Mouse (Mus musculus): ENCODE results near the gene Olfm1.
A peak's percentile ranks its signal among the peaks of the same experiment; 100 is the strongest.

Olfm1 gene

DNA sequence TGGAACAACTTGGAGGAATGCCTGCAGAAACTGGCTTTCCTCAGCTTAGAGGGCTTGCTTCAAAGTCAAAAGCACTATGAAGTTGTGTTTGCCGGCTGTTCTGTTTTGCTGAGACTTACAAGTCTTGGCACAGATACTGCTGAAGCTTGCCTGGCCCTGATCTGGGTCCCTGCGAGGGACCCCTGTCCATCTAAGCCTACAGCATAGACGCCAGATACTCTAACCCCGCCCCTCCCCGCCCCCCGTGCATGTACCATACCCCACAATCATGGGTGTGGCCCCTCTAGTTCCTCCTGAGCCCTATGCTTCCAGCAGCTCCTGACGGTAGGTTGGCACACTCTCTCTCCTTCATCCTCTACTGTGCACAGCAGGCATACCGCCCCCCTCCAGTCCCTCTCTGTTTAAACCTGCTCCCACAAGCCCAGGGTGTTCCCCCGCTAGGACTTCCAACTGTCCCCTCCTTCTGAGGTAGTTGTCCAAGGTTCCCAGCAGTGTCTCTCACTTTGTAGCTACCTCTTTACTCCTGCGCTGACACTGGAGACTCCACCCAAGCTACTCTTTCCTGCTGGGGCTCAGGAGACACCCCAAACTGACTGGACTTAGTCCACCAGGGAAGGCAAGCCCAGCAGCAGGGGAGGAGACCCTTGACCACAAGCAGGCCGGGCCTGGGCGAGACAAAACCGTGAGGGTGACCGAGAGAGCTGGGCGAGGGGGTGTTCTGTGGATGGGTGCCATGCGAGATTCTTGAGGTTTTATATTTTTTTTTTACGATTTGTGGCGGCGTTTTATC is 12.1 kb downstream of the Olfm1 start:
- no peak for DNase-seq (ENCODE audit: low spot score in 2 of 2)

DNA sequence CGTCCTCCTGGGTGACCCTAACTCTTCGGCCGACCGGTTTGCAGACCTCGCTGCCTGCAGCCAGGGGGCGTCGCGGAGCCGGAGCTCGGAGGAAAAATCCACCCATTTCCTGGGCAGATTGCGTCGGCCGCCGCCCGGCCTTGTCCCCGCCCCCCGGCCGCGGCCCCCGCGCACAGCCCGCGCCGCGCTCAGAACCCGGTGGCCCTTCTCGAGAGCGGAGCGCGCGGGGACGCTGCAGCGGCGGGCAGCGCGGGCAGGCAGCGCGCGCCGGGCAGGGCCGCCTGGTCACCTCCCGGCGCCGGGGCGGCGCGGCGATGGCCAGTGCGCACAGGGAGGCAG is 12.6 kb downstream of the Olfm1 start:
- DNase-seq (ENCODE audit: low spot score in 2 of 2): peak; percentile 78 to 84

DNA sequence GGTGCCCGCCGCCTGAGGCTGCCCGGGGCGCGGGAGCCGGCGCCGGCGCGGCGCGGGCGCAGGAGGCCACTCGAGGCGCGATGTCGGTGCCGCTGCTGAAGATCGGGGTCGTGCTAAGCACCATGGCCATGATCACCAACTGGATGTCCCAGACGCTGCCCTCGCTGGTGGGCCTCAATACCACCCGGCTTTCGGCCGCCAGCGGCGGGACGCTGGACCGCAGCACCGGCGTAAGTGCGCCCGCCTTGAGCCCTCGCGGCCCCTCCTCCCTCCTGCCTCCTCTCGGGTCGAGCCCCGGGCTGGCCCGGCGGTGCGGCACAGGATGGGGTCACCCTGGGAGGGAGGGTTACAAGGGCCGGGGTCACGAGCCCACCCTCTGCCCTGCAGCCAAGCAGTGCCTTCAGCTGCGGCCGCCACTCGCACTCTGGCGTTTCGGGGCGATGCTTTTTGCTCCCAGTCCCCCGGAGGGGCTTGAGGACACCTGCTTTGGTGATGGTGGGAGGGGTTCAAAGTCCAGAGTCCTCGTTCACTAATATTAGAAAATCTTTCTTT is 13.2 kb downstream of the Olfm1 start:
- DNase-seq (ENCODE audit: low spot score in 2 of 2): no peak

DNA sequence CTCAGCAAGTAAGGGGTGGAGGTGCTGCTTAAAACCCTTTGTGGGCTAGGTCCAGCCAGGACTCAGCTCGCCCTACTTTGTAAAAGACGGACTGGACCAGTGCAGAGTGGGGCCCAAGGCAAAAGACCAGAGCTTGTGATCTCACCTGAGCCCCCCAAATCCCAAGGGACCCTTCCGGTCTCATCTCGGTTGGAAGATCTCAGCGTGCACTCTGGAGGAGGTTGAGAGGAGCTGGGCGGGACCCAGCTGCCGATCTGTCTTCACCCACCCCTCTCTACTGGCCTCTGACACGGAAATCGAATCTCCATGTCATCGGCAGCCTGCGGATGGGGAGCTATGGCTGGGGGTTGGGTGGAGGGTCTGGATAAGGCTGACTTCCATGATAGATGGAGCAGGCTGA is 13.7 kb downstream of the Olfm1 start:
- no peak for DNase-seq (ENCODE audit: low spot score in 2 of 2)

DNA sequence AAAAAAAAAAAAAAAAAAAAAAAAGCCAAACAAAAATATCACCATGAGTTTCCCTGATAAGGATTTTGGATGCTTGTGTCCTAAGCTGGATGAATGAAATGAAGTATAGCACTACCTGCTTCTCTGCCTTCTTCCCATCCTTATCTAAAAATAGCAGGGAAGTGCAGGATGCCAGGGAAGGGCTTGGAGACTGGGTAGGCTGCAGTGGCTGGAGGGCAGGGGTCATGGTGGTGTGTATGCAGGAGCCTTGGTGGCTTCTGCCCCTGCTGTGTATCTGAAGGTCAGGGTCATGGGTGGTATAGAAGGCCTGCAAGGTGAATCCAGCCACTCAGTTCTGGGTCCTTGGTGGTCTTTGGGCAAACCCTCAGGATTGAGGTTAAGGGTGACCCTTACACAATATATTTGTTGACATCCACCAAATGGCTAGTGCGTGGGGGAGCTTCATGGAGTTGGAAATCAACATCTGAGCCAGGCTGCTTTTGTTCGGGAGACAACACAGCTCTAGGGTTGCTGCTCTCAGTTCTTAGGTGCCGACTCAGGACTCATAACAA is 14.5 kb downstream of the Olfm1 start:
- no peak for DNase-seq (ENCODE audit: low spot score in 2 of 2)

DNA sequence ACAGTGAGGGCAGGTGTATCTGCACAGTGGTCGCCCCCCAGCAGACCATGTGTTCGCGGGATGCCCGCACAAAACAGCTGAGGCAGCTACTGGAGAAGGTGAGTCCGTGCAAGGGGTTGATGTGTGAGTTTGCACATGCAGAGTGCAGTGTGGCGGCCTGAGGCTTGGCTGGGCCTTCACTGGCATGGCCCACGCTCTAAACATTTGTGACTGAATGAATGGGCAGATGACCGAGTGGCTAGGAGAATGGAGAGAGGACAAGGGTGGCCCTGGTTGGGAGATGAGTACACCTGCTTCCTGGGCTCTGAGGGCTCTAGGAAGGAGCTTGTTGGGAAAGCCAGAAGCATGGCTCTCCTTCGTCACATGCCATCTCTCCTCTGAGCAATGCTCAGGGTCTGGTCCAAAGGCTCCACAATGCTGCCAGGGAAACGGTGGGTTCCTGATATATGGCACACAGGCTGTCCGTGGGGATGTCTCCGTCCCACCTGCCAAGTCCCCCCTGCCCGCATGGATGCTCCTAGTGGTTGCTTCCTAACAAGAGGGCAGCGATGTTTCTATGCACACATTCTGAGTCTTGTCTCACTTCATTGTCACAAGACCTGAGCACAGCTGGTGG is 15.4 kb downstream of the Olfm1 start:
- no peak for DNase-seq (ENCODE audit: low spot score in 2 of 2)

DNA sequence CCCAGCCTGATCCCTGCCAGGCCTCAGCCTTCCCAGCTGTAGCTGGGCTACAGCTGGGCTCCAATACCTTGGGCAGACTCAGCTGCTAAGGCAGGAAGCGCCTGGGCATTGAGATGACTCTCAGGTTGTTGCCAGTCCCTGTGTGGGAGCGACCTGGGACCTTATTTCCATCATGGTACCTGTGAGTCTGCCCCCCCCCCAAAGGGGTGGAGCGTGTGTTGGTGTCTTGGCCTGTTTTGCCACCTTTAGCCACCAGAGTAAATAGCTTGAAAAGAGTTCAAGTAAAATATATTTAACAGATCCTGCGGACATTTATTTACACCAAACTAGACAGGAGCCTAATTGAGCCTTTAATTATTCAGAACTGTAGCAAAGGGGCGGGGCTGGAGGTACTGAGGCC is 16.4 kb downstream of the Olfm1 start:
- no peak for DNase-seq (ENCODE audit: low spot score in 2 of 2)

DNA sequence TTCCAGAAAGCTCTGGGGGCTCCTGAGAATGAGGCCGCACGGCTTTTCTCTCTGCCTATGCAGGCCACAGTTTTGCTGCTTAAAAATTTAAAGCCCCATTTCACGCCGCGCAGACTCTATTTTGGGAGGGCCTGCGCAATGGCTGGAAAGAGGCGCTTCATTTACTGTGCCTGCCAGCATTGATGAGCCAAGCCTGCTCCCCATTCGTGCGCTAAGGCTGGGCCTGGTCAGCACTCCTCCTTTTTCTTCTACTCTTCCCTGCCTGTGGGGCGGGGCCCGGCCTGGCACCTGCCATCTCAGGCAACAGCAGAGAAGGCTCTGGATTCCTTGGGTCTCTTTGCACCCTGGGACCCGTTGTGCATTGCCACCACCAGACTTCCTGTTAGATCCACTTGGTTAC is 16.9 kb downstream of the Olfm1 start:
- DNase-seq (ENCODE audit: low spot score in 2 of 2): no peak

DNA sequence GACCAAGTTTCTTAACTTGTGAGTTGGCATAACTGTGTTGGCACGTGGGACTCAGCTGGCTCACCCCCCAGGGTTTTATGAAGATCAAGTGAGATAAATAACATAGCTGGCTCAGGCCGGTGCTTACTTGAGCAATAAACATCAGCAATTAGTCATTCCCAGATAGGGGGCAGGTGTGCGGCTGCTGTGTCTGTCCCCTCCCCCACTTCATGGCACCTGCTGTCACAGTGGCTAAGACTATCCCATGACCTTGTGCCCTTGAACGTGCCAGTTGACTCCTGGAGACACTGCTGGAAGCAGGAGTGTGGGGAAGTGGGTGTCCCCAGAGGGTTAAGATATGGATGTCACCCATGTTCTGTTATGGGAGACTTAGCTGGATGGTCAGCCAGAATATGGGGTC is 17.5 kb downstream of the Olfm1 start:
- DNase-seq (ENCODE audit: low spot score in 2 of 2): no peak

DNA sequence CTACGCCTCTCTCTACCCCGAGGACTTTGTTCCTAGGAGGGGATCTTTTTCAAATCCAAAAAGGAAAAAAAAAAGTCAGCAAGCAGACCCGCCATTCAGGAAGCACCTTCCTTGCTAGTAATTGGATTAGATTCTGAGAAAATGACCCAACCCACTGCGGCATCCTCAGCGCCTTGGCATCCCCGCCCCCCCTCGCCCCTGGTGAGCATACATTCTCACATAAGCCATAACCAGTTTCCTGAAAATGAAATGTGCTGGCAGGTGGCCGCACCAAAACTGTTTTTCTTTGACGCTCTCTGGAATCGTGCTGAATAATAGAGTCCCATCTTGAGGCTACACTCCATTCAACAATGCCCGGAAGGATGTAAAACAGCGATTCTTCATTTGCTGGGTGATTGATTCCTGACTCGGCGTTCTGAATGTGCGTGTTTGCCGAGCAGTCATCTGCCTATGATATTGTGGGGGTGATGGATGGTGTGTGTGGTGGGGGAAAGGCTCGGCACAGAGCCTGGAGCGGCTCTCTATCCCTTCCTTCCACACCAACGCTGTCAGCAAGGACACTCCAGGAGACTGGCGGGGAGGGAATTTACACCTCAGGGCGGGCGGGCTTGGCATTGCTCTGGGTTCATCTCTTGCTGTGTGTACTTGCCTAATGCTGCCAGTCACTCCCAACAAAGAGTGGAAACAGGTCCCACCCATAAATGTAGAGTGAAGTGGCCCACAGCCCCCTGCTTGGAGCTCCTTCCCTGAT is 18.9 kb downstream of the Olfm1 start:
- DNase-seq (ENCODE audit: low spot score in 2 of 2): no peak

DNA sequence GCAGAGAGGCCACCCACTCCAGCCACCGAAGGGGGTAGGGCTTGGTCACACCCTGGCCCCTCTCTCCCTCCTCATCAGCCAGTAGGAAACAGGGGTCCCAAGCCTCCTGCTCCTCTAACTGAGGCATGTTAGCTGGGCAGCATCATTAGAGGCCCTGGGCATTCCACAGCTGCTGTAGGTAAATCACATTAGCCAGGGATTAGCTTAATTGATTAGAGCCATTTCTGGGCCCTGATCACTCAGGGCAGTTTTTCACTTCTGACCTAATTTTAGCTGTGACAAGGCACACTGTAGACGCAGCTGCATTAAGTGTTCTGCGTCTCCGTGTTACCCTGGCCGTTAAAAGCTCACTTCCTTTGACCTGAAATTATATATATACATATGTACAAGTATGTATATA is 20.1 kb downstream of the Olfm1 start:
- no peak for DNase-seq (ENCODE audit: low spot score in 2 of 2)

DNA sequence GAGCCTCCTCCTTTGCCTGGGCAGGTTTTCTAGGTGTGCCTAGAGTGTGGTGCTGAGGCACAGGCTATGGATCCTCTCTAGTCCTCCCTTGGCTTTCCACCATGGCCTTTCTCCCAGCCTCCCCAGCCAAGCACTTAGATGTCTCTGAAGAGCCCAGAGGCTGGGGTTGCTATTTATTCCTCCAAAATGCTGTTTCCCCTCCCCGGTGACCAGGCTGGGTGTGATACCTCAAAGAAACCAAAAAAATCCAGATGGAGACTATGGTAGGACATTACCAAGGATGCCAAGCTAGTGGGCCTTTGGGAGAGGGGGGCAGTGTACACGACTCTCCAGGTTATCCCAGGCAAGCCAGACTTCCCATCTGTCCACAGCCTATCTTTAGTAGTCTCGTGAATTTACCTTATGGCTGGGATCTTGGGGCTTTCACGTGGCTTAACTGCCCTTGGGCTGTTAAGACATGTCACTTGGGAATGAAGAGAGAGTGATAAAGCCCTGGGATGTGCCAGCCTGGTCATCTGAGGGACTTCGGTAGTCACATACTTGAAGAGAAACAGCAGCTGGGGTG is 23.5 kb downstream of the Olfm1 start:
- no peak for DNase-seq (ENCODE audit: low spot score in 2 of 2)

DNA sequence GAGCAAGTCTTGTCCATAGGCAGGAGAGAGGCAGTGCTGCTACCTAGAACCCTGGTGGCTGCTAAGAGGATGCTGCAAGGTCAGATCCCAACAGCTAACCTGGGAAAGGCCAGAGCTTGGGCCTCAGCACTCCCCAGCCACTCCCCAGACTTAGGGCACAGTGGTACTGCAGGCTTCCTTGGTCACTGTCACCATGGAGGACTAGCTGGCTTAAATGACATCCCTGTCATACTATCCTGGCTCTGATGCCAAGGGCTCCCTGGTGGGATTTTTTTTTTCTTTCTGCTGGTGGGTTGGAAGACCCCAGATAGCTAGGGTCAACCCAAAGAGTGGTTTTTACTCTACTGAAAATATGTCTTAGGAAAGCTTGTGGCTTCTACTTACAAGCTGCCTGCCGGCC is 25.0 kb downstream of the Olfm1 start:
- no peak for DNase-seq (ENCODE audit: low spot score in 2 of 2)

DNA sequence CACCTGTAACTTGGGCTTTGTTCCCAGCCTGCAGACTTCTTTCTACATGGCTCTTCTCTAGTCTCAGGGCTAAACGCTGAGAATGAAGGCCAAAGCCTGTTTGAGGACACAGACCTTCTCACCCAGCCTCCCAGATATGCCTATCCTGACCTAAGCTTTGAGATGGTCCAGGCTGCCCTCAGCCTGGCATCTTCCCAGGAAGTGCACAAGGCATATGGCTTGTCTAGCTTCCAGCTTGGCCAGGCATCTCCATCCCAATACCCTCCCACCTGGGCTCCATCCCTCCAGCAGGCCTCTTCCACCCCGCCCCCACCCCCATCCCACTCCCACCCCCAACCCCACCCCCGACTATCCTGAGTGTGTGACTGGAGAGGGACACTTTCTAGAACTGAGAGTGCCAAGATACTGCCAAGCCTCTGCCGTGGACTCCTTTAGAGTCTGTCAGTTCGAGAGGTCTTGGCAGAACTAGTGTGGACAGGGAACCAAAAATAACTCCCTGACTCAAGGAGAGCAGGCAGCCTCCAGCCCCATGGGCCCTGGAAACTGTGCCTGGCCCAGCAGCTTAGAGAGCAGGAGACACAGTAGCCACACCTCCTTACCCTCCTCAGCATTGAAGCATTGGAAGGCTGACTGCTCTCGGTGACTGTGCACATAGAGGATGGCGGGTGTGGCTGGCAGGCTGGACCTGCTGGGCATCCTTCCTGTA is 26.0 kb downstream of the Olfm1 start:
- peak in 1 of 2 experiments; percentile 14 for DNase-seq (ENCODE audit: low spot score in 2 of 2)

DNA sequence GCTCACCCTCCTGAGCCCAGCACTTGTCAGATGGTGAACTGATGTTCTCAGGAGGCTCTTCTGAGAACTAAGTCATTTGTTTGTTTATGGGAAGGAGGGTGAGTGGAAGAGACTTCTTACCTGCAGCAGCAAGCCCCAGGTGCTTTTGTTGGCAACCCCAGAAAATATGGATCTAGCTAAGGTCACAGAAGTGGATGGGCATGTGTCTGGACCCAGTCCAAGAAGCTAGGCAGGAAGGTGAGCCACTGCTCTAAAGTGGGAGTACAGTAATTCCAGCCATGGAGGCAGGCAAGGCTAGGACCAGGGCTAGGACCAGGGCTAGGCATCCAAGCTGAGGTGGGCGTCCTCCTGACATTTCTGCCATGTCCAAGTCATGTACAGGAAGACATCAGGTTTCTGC is 26.8 kb downstream of the Olfm1 start:
- DNase-seq (ENCODE audit: low spot score in 2 of 2): no peak

DNA sequence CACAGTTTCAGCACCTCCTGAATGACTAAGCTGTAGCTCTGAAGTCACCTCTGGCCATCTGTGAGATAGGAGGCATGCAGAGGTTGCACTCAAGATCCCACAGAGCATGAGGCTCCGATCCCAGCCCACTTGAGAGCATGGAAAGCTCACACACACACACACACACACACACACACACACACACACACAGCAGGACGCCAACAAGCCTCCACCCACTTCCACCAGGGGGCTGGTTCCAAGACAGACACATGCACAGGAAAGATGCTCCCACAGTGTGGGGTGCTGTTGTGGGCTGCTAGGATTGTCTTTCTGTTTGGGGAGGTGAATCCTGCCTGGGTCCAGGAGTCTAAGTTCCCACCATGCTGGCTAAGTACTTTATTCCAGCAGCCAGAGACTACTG is 29.0 kb downstream of the Olfm1 start:
- DNase-seq (ENCODE audit: low spot score in 2 of 2): no peak

DNA sequence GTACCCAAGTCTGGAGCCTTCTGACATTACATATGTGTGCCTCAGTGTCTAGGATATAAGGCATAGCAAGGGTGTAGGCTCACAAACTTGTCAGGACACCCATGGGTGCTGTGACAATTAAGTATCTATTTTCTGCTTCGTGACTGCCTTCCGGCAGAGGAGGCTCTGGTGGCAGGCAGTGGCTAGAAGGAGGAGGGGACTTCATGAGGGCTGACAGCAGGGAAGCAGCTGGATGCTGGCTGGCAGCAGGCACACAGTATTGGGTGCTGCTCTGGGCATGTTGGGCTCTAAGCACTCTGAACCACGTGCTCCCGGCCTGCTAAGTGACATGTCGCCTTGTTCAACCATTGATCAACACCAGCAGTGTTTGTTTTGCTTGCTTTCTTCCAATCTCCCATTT is 32.0 kb downstream of the Olfm1 start:
- DNase-seq (ENCODE audit: low spot score in 2 of 2): no peak

DNA sequence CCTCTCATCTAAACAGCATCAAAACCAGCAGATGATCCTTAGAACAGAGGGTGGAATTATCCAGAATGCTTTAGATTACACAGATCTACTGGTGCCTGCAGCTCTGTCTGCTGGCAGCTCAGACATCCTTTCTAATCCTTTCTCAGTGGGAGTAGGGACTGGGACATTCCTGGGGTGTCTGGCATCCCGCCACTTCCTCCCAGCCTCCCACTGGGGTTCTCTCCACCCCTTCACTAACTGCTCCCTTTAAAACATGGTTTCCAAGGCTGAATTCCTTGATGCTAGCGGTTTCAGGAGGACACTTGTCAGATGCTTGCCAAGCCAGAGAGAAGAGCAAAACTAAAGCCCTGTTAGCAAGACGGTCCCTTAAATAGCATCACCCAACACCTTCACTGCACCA is 33.1 kb downstream of the Olfm1 start:
- no peak for DNase-seq (ENCODE audit: low spot score in 2 of 2)

DNA sequence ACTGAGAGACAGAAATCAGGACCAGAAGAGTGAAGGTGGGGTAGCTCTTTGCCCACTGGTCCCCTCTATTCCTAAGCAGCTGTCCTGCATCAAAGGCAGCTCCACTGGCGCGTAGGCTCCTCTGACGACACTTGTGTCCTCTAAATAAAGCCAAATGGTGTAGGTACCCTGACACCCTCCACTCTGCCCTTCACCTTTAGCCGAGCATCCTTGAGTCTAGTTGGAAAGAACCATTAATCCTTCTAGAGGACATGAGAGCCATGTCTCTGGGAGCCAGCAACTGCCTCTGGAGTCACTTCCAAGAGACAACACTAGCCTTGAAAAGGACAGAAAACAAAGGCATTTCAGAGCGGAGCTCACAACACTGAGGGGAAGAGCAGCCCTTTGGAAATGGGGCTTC is 34.2 kb downstream of the Olfm1 start:
- DNase-seq (ENCODE audit: low spot score in 2 of 2): no peak

DNA sequence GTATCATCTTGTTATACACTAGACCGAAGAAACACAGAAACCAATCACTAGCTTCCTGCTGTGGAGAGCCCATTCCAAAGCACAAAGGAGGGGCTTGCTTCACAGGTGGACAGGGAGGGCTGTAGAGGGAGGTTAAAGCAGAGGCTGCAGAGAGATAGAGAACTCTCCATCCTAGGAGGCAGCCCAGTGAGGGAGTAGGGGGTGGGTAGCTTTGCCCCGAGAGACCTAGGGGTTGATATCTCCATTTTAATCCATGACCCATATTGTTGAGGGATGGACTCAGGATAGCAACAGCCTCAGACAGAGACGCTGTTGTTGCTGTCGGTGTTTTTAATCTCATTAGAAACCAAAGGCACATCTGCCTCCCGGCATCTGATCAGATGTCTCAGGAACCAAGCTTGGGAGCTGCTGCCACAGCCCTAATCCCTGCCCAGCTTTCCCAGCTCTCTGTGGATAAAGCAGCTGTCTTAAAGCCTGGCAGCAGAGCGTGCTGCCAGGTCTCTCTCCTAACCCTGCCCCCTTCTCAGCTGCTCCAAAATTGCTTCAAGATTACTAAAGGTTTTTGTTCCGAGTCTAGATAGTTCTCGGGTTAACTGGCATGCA is 34.9 kb downstream of the Olfm1 start:
- no peak for DNase-seq (ENCODE audit: low spot score in 2 of 2)

DNA sequence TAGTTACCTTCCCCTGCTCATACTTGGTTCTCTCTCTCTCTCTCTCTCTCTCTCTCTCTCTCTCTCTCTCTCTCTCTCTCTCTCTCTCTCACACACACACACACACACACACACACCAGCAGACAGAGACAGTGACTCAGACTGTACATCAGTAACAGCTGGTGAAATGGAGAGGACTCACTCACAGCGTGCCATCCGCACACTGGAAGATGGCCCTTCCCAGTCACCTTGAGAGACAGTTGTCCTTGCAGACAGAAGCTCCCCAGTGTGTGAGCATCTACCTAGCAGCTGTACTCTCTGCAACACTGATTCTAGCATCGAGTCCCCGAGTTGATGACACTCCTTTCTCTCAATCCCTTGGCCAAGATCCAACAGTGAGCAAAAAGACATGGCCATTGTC is 35.6 kb downstream of the Olfm1 start:
- DNase-seq (ENCODE audit: low spot score in 2 of 2): no peak

Measured in urinary bladder, postnatal 36 days (tissue).